Mouse (Mus musculus) stomach, embryonic 16.5 days (tissue): Measurements from ENCODE around the gene Pfkfb4. TPM values are rescaled to one million over a fixed set of nuclear protein-coding genes. Genes with fewer than 3 reads are reported as not detected.

Source experiments
- ATAC-seq: fragments of 200-750 bp; cut with Nextera tagmentation; 2 replicates; pipeline ENCODE4 v1.8.0; 2017; ENCODE audit warnings: moderate number of reproducible peaks, moderate TSS enrichment; ENCODE audit not compliant: insufficient read depth, low FRiP score
- H3K27ac ChIP-seq: fragments of 300-500 bp; sonication (generic); 2 replicates; pipeline ENCODE4 v1.5.1; 2014; ENCODE audit warnings: low read length
- H3K27me3 ChIP-seq: fragments of 300-500 bp; sonication (generic); 2 replicates; pipeline ENCODE4 v1.6.1; 2014; ENCODE audit warnings: low read length, control low read depth, mixed read lengths; ENCODE audit not compliant: control insufficient read depth, insufficient read depth
- H3K36me3 ChIP-seq: fragments of 300-500 bp; sonication (generic); 2 replicates; pipeline ENCODE4 v1.6.1; 2014; ENCODE audit warnings: low read length; ENCODE audit not compliant: control insufficient read depth, insufficient read depth
- H3K4me1 ChIP-seq: fragments of 300-500 bp; sonication (generic); 2 replicates; pipeline ENCODE4 v1.6.1; 2014; ENCODE audit warnings: low read length, control low read depth, mixed read lengths; ENCODE audit not compliant: control insufficient read depth, insufficient read depth
- H3K4me2 ChIP-seq: fragments of 300-500 bp; sonication (generic); 2 replicates; pipeline ENCODE4 v1.6.1; 2014; ENCODE audit warnings: low read depth, low read length, mixed read lengths
- H3K4me3 ChIP-seq: fragments of 300-500 bp; sonication (generic); replicated peaks from 2 replicates; pipeline ENCODE4 v1.5.1; 2014; ENCODE audit warnings: mild to moderate bottlenecking, low read length
- H3K9ac ChIP-seq: fragments of 300-500 bp; sonication (generic); 2 replicates; pipeline ENCODE4 v1.6.1; 2014; ENCODE audit warnings: low read length
- H3K9me3 ChIP-seq: fragments of 300-500 bp; sonication (generic); replicated peaks from 2 replicates; pipeline ENCODE4 v1.6.1; 2016; ENCODE audit warnings: low read length, control low read depth; ENCODE audit not compliant: control insufficient read depth
- WGBS: fragments of 180-500 bp; shearing (Covaris S2); extraction: QIAGEN DNeasy Blood & Tissue Kit; methylation state at CpG from one replicate; pipeline ENCODE4 v1.1.7; 2014; 5-methylcytosine and 5-hydroxymethylcytosine counted together
- polyA plus RNA-seq: library from polyadenylated mRNA; unstranded; fragments of >200 nt; fragmentation: Nextera tagmentation; extraction: Ambion mirVana; gene quantifications from 2 replicates; pipeline ENCODE4 v1.2.1, GENCODE M21; 2015

The Pfkfb4 gene
- polyA plus RNA-seq, 1 experiment from 2014 or later = 11.2 TPM

DNA sequence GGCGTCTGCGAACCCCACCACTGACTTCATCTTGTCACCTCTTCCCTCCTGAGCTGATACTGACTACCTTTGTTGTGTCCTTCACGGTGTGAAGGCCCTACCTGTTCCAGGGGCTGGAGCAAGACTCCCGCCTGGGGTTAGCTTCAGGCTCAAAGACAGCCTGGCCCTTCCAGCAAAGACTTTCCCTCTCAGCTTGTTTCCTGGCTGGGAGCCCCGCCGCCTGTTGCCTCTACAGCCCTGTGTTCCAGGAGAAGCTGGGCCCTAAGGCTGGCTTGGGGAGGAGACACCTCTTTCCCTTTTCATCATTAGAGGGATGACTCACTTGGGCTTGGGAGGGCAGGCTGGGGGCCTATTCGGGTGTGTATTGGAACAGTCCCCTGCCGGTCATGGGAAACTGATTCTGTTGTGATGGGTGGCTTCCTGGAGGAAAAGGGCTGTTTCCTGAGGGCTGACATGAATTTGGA, 47.4 kb downstream of the Pfkfb4 start:
- peak; percentile 61; the same call in 1 of the 2 replicates for ATAC-seq

DNA sequence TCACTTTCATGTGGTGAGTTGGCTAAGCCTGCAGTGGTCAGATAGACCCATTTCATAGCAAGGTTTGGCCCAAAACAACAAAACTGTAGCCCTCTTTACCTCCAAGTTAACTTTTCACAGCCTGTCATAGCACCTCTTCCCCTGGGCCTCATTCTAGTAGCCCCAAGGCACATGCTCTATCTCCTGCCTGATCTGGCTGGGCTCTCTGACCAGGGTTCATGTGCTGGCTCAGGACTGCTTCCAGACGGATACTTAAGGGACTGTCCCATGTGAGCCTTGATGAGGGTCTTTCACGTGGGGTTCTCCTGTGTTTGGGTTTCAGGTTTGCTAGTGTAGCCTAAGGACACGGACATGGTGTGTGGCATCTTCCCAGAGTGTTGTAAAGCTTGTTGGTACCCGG, 48.1 kb downstream of the Pfkfb4 start:
- 80% methylated on average over 4 of the region's 4 CpGs for WGBS
- H3K4me1 ChIP-seq = peaks cover 17% of the 10 kb centered on the region
- peak overlapping the region; percentile 84; the same call in 1 of the 2 replicates for H3K27ac ChIP-seq
- no peaks in the 10 kb centered on the region for H3K36me3 ChIP-seq
- peak overlapping the region; percentile 82 for H3K4me3 ChIP-seq
- peak overlapping the region; percentile 71 for H3K4me2 ChIP-seq
- H3K9ac ChIP-seq = peak overlapping the region; percentile 90
- no peaks in the 10 kb centered on the region for H3K27me3 ChIP-seq
- no peaks in the 10 kb centered on the region for H3K9me3 ChIP-seq
- no peak for ATAC-seq

More for the DNA sequence above, 47.4 kb downstream of the Pfkfb4 start:
- no peaks in the 10 kb centered on the region for H3K36me3 ChIP-seq
- peak overlapping the region; percentile 82 for H3K4me3 ChIP-seq
- H3K4me1 ChIP-seq = peaks cover 17% of the 10 kb centered on the region
- peak overlapping the region; percentile 71 for H3K4me2 ChIP-seq
- WGBS = 17% methylated on average over 8 of the region's 8 CpGs
- H3K27ac ChIP-seq = peak overlapping the region; percentile 84
- no peaks in the 10 kb centered on the region for H3K27me3 ChIP-seq
- no peaks in the 10 kb centered on the region for H3K9me3 ChIP-seq
- H3K9ac ChIP-seq = peak overlapping the region; percentile 90

DNA sequence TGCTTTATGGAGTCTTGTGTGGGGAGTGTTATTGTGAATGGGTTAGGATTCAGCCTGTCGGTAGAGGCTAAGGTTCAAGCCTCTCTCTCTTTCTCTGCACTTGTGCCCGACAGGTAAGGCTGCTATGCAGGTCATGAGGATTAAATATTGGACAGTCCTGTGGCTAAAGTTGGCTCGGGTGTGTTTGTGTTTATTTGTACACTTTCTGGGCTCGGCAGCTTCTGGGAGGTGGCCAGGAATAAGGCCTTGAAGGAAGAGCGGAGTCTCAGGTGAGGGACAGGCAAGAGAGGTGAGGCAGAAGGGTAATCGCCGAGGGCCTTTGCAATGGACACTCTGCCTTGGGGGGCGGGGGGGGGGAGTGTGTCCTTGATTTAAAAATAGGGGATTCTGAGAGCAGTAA, 48.6 kb downstream of the Pfkfb4 start:
- H3K9me3 ChIP-seq = no peaks in the 10 kb centered on the region
- H3K4me3 ChIP-seq = peak overlapping the region; percentile 10; the same call in 1 of the 2 replicates
- H3K4me2 ChIP-seq = peak overlapping the region; percentile 71
- H3K4me1 ChIP-seq = peaks cover 17% of the 10 kb centered on the region
- peak overlapping the region; percentile 37; the same call in 1 of the 2 replicates for H3K9ac ChIP-seq
- H3K36me3 ChIP-seq = no peaks in the 10 kb centered on the region
- ATAC-seq = no peak
- H3K27ac ChIP-seq = peak overlapping the region; percentile 66
- 73% methylated on average over 8 of the region's 8 CpGs for WGBS
- no peaks in the 10 kb centered on the region for H3K27me3 ChIP-seq

DNA sequence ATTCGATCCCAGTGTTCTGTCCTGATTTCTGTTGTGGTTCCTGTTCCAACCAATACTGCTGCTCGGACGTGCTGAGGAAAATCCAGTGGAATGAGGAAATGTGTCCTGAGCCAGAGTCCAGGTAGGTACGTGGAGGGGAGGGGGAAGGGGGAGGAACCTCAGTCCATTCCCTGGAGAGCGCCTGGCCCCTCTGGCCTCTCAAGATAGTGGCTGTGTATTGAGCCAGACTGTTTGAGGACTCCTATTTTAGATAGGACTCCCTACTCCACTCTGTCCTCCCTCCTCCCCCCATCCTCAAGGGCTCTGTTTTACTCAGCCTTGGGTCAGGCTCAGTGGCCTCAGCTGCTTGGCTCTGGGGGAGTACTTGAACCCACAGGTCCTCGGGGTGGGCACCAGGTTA, 49.3 kb downstream of the Pfkfb4 start:
- Histone ChIP-seq H3K4me2 (peak overlapping the region; percentile 71), H3K27me3 (no peaks in the 10 kb centered on the region), H3K36me3 (no peaks in the 10 kb centered on the region), H3K4me1 (peaks cover 17% of the 10 kb centered on the region), H3K27ac (peak overlapping the region; percentile 66), H3K9me3 (no peaks in the 10 kb centered on the region), H3K9ac (peak overlapping the region; percentile 37), H3K4me3 (peak overlapping the region; percentile 10; the same call in 1 of the 2 replicates)
- peak; percentile 87 for ATAC-seq
- WGBS = 48% methylated on average over 6 of the region's 6 CpGs

DNA sequence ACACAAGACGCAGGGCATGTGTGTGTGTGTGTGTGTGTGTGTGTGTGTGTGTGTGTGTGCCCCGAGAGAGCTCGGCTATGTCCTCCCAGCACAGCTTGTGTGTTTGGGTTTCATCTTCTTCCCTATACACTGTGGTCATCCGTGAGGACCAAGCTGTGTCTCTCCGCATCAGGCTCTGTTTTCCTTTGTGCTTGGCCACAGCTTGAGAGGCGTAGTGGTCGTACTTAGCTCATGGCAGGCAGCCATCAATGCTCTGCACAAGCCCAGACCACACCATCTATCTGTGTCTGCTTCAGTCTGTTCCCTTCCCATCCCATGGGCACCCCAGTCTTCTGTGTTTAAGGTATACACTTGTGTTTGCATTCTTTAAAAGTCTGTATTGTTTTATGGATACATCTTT, 49.8 kb downstream of the Pfkfb4 start:
- ATAC-seq = no peak
- peak overlapping the region; percentile 71; the same call in 1 of the 2 replicates for H3K4me2 ChIP-seq

DNA sequence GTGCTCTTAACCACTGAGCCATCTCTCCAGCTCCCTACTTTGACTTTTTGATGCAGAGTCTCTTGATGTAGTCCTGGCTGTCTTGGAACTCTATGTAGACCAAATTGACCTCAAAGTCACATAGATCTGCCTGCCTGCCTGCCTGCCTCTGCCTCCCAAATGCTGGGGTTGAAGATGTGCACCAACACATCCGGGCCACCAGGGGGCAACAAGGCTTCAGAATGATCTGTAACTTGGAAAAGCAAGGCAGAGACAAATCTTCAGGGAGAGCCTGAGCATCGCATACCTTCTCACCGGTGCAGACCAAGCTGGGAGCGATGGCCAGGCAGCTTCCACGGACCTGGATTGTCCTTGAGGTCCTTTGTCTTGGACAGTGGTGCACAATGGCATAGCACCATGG, 54.7 kb downstream of the Pfkfb4 start:
- H3K4me2 ChIP-seq = no peak overlapping the region
- H3K9ac ChIP-seq = no peak overlapping the region
- H3K36me3 ChIP-seq = no peaks in the 10 kb centered on the region
- 43% methylated on average over 5 of the region's 5 CpGs for whole genome bisulfite sequencing
- H3K4me1 ChIP-seq = no peaks in the 10 kb centered on the region
- H3K27me3 ChIP-seq = no peaks in the 10 kb centered on the region
- no peaks in the 10 kb centered on the region for H3K9me3 ChIP-seq
- no peak for ATAC-seq
- no peak overlapping the region for H3K4me3 ChIP-seq
- H3K27ac ChIP-seq = no peak overlapping the region

More for the DNA sequence above, 49.8 kb downstream of the Pfkfb4 start:
- H3K4me1 ChIP-seq = peaks cover 17% of the 10 kb centered on the region
- H3K4me3 ChIP-seq = peak overlapping the region; percentile 10; the same call in 1 of the 2 replicates
- H3K9me3 ChIP-seq = no peaks in the 10 kb centered on the region
- H3K27me3 ChIP-seq = no peaks in the 10 kb centered on the region
- 47% methylated on average over 7 of the region's 7 CpGs for WGBS
- H3K27ac ChIP-seq = peak overlapping the region; percentile 44
- no peak overlapping the region; the same call in 1 of the 2 replicates for H3K9ac ChIP-seq
- no peaks in the 10 kb centered on the region for H3K36me3 ChIP-seq

DNA sequence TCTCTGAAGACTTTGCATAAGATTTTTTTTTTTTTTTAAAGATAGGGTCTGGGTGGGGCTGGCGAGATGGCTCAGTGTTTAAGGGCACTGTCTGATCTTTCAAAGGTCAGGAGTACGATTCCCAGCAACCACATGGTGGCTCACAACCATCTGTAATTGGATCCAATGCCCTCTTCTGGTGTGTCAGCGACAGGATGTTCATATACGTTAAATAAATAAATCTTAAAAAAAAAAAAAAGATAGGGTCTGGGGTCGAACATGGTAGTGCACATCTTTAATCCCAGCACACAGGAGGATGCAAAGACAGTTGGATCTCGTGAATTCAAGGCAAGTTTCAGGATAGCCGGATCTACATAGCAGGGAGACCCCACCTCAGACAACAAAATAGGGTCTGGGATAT, 57.7 kb downstream of the Pfkfb4 start:
- Histone ChIP-seq H3K4me2 (no peak overlapping the region), H3K4me3 (no peak overlapping the region), H3K9ac (no peak overlapping the region), H3K9me3 (no peaks in the 10 kb centered on the region), H3K27ac (no peak overlapping the region), H3K36me3 (no peaks in the 10 kb centered on the region), H3K4me1 (peaks cover 2% of the 10 kb centered on the region), H3K27me3 (no peaks in the 10 kb centered on the region)
- 77% methylated on average over 7 of the region's 7 CpGs for WGBS
- no peak for ATAC-seq

DNA sequence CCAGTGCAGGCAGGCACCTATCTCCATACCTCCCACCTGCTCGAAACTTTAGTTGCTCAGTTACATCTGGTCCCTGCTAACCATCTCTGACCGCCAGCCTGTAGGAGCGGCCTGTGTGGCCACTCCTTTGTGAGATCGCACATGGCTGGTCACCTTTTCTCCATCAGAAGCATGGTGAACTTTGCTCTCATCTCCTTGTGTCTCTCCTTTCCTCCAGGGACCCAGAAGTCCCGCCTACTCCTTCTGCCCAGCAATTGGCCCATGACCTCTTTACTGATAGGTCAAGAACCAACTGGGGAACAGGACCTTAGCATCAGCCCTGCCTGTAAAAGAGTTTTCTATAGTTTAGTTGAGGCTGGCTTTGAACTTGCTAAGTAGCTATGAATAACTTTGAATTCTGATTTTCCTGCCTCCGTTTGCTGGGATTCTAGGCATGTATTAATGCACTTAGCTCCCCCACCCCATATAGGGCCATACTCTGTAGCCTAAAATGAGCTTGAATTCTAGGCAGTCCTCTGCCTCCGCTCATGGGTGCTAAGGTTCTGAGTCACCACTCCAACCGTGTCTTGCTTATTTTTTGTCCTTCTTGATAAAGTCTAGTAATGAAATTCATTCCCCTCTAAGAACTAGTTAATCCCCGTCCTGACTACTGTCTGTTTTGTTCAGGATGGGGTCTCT, 58.6 kb downstream of the Pfkfb4 start:
- peaks cover 6% of the 10 kb centered on the region for H3K4me1 ChIP-seq
- 84% methylated on average over 9 of the region's 9 CpGs for WGBS
- no peaks in the 10 kb centered on the region for H3K36me3 ChIP-seq
- no peak overlapping the region for H3K4me2 ChIP-seq
- no peak overlapping the region for H3K4me3 ChIP-seq
- no peaks in the 10 kb centered on the region for H3K27me3 ChIP-seq
- no peak for ATAC-seq
- H3K9me3 ChIP-seq = no peaks in the 10 kb centered on the region
- no peak overlapping the region for H3K27ac ChIP-seq
- H3K9ac ChIP-seq = no peak overlapping the region

DNA sequence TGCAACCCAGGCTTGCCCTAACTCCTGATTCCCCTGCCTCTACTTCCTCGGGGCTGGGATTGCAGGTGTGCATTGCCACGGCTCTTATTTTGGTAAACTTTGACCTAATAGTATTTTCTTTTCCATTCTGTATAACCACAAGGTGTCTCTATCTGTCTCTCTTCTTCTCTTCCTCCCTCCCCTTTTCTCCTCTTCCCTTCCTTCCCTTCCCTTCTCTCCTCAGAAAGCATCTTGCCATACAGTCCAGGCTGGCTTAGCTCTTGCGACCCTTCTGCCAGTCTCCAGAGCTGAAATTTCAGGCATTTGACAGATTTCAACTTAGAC, 59.1 kb downstream of the Pfkfb4 start:
- Histone ChIP-seq H3K4me2 (no peak overlapping the region), H3K4me1 (peaks cover 10% of the 10 kb centered on the region), H3K9me3 (no peaks in the 10 kb centered on the region), H3K36me3 (no peaks in the 10 kb centered on the region), H3K27me3 (no peaks in the 10 kb centered on the region), H3K27ac (no peak overlapping the region), H3K9ac (no peak overlapping the region), H3K4me3 (no peak overlapping the region)
- WGBS = 72% methylated on average over 3 of the region's 3 CpGs
- no peak for ATAC-seq
